Mouse (Mus musculus): ENCODE measurements around the gene Nfyb. TPM values are rescaled to one million over a fixed set of nuclear protein-coding genes. Genes with fewer than 3 reads are reported as not detected.

The Nfyb gene
- polyA plus RNA-seq, 1 experiment from 2014 or later = 41.2 TPM

- WGBS = 91% methylated on average over 1 of the region's 1 CpGs
- Histone ChIP-seq H3K27me3 (ENCODE audit: control insufficient read depth, insufficient read depth, low read length) (no peaks in the 10 kb centered on the region), H3K4me2 (ENCODE audit: low read depth, low read length) (no peak overlapping the region), H3K27ac (ENCODE audit: low read depth, low read length) (no peak overlapping the region), H3K4me3 (ENCODE audit: low read depth, low read length) (no peak overlapping the region), H3K9ac (replicated peaks; ENCODE audit: low read depth, low read length) (no peak overlapping the region), H3K36me3 (ENCODE audit: control insufficient read depth, insufficient read depth, low read length) (peaks cover 24% of the 10 kb centered on the region), H3K9me3 (ENCODE audit: control insufficient read depth, low read length) (no peaks in the 10 kb centered on the region), H3K4me1 (ENCODE audit: control insufficient read depth, insufficient read depth, low read length) (0 out of 2 replicates have a peak, but pooled peaks cover 4% of the 10 kb centered on the region)
- no peak for ATAC-seq (ENCODE audit: low read depth)
Observed at GRCm38 (mm10) chr10:82742578-82742977, 21.4 kb downstream of the Nfyb start.

- Histone ChIP-seq H3K27me3 (ENCODE audit: control insufficient read depth, insufficient read depth, low read length) (no peaks in the 10 kb centered on the region), H3K9ac (replicated peaks; ENCODE audit: low read depth, low read length) (no peak overlapping the region), H3K4me2 (ENCODE audit: low read depth, low read length) (no peak overlapping the region), H3K4me1 (ENCODE audit: control insufficient read depth, insufficient read depth, low read length) (0 out of 2 replicates have a peak, but pooled peaks cover 4% of the 10 kb centered on the region), H3K36me3 (ENCODE audit: control insufficient read depth, insufficient read depth, low read length) (peaks cover 17% of the 10 kb centered on the region), H3K27ac (ENCODE audit: low read depth, low read length) (no peak overlapping the region), H3K4me3 (ENCODE audit: low read depth, low read length) (no peak overlapping the region), H3K9me3 (ENCODE audit: control insufficient read depth, low read length) (no peaks in the 10 kb centered on the region)
- 87% methylated on average over 4 of the region's 4 CpGs for WGBS
- no peak for ATAC-seq (ENCODE audit: low read depth)
Observed at GRCm38 (mm10) chr10:82741876-82742275, 22.1 kb downstream of the Nfyb start.

GRCm38 (mm10) chr10:82741354-82741753 lies 22.6 kb downstream of the Nfyb start:
- H3K4me3 ChIP-seq (ENCODE audit: low read depth, low read length) = no peak overlapping the region
- WGBS = 53% methylated on average over 8 of the region's 8 CpGs
- no peak overlapping the region for H3K9ac ChIP-seq (replicated peaks; ENCODE audit: low read depth, low read length)
- no peaks in the 10 kb centered on the region for H3K9me3 ChIP-seq (ENCODE audit: control insufficient read depth, low read length)
- peaks cover 16% of the 10 kb centered on the region; the same call in 1 of the 2 replicates for H3K36me3 ChIP-seq (ENCODE audit: control insufficient read depth, insufficient read depth, low read length)
- H3K27me3 ChIP-seq (ENCODE audit: control insufficient read depth, insufficient read depth, low read length) = no peaks in the 10 kb centered on the region
- H3K27ac ChIP-seq (ENCODE audit: low read depth, low read length) = no peak overlapping the region
- 0 out of 2 replicates have a peak, but pooled peaks cover 4% of the 10 kb centered on the region for H3K4me1 ChIP-seq (ENCODE audit: control insufficient read depth, insufficient read depth, low read length)
- no peak overlapping the region for H3K4me2 ChIP-seq (ENCODE audit: low read depth, low read length)
- ATAC-seq (ENCODE audit: low read depth) = no peak

- ATAC-seq (ENCODE audit: low read depth) = peak; percentile 82
Observed at GRCm38 (mm10) chr10:82699296-82699941, 64.5 kb downstream of the Nfyb start.

GRCm38 (mm10) chr10:82698712-82699261 lies 65.2 kb downstream of the Nfyb start:
- WGBS = under 1% methylated on average over 36 of the region's 42 CpGs
- Histone ChIP-seq H3K27ac (ENCODE audit: low read depth, low read length) (peak overlapping the region; percentile 89), H3K9ac (replicated peaks; ENCODE audit: low read depth, low read length) (peak overlapping the region; percentile 78), H3K4me1 (ENCODE audit: control insufficient read depth, insufficient read depth, low read length) (peaks cover 10% of the 10 kb centered on the region; the same call in 1 of the 2 replicates), H3K36me3 (ENCODE audit: control insufficient read depth, insufficient read depth, low read length) (0 out of 2 replicates have a peak, but pooled peaks cover 5% of the 10 kb centered on the region), H3K27me3 (ENCODE audit: control insufficient read depth, insufficient read depth, low read length) (no peaks in the 10 kb centered on the region; the same call in 1 of the 2 replicates), H3K9me3 (ENCODE audit: control insufficient read depth, low read length) (no peaks in the 10 kb centered on the region), H3K4me3 (ENCODE audit: low read depth, low read length) (peak overlapping the region; percentile 87), H3K4me2 (ENCODE audit: low read depth, low read length) (peak overlapping the region; percentile 80)
- ATAC-seq (ENCODE audit: low read depth) = peak; percentile 94

More at GRCm38 (mm10) chr10:82699296-82699941, 64.5 kb downstream of the Nfyb start:
- H3K4me1 ChIP-seq (ENCODE audit: control insufficient read depth, insufficient read depth, low read length) = peaks cover 10% of the 10 kb centered on the region; the same call in 1 of the 2 replicates
- H3K36me3 ChIP-seq (ENCODE audit: control insufficient read depth, insufficient read depth, low read length) = 0 out of 2 replicates have a peak, but pooled peaks cover 5% of the 10 kb centered on the region
- H3K27ac ChIP-seq (ENCODE audit: low read depth, low read length) = peak overlapping the region; percentile 89
- peak overlapping the region; percentile 80 for H3K4me2 ChIP-seq (ENCODE audit: low read depth, low read length)
- H3K27me3 ChIP-seq (ENCODE audit: control insufficient read depth, insufficient read depth, low read length) = no peaks in the 10 kb centered on the region; the same call in 1 of the 2 replicates
- H3K4me3 ChIP-seq (ENCODE audit: low read depth, low read length) = peak overlapping the region; percentile 87
- under 1% methylated on average over 47 of the region's 59 CpGs for WGBS
- H3K9ac ChIP-seq (replicated peaks; ENCODE audit: low read depth, low read length) = peak overlapping the region; percentile 78
- no peaks in the 10 kb centered on the region for H3K9me3 ChIP-seq (ENCODE audit: control insufficient read depth, low read length)

Other genes starting within 250 kb of the Nfyb start
- 32.8 and 44.8 TPM in 2 replicates for gene 1190007I07Rik, start 140.9 kb downstream of the Nfyb start, polyA plus RNA-seq (2014; fragmentation: Nextera tagmentation; extraction: Ambion mirVana)
- 157 and 206 TPM in 2 replicates for gene Tdg, start 134.3 kb downstream of the Nfyb start, polyA plus RNA-seq (2014; fragmentation: Nextera tagmentation; extraction: Ambion mirVana)
- 0.42 and 1.7 TPM in 2 replicates for gene Glt8d2, start 73.5 kb downstream of the Nfyb start, polyA plus RNA-seq (2014; fragmentation: Nextera tagmentation; extraction: Ambion mirVana)
- gene Hcfc2, start 68.0 kb downstream of the Nfyb start, polyA plus RNA-seq (2014; fragmentation: Nextera tagmentation; extraction: Ambion mirVana) = 38.2 and 40.6 TPM in 2 replicates
- 110 and 132 TPM in 2 replicates for gene Txnrd1, start 69.8 kb upstream of the Nfyb start, polyA plus RNA-seq (2014; fragmentation: Nextera tagmentation; extraction: Ambion mirVana)
- 0.81 and 0.88 TPM in 2 replicates for gene Eid3, start 102.5 kb upstream of the Nfyb start, polyA plus RNA-seq (2014; fragmentation: Nextera tagmentation; extraction: Ambion mirVana)
- gene Chst11, start 221.4 kb upstream of the Nfyb start, polyA plus RNA-seq (2014; fragmentation: Nextera tagmentation; extraction: Ambion mirVana) = 4.6 and 5.2 TPM in 2 replicates

All from neural tube, embryonic 14.5 days (tissue).